Comparison of ENCODE assay signal across 19 mouse cellular contexts in the genomic region with DNA sequence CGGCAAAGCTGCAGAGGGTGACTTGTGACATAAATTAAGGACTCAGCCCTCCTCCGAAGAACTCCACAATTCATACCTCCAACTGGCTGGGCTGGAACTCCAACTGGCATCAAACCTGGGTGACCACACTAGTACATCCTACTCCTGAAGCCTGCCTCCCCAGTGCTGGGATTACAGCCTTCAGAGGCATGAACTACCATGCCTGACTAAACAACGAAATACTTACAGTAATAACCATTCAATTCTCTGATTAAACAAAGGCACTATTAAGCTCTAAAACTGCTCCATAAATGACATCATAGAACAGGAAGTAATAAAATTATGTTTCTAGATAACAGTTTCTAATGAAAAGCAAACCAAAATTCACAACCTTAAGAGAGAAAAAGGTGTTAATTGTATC. TPM values are rescaled to one million over a fixed set of nuclear protein-coding genes. Genes with fewer than 3 reads are reported as not detected.
A peak's percentile ranks its signal among the peaks of the same experiment; 100 is the strongest.
DNase-seq lines count a peak whose midpoint lies in the region; ATAC-seq and TF ChIP-seq lines count a peak whose summit lies in the region.
"Had no signal": no experiment of that assay in that cellular context is flagged by ENCODE, and none has a peak within 500 bp of the region (broad histone marks: within the 10 kb centered on the region; RNA-seq: fewer than 3 reads in every experiment).

No protein-coding gene starts in this region.

- no peak for TF ChIP-seq CTCF in G1E (IDR thresholded peaks at IDR 0.05; ENCODE audit: low read depth, low read length)
- TF ChIP-seq CTCF in MEL (IDR thresholded peaks at IDR 0.05 in 2 of 3, conservative IDR thresholded peaks at IDR 0.05 in 1 of 3; ENCODE audit: control insufficient read depth in 1 of 3, insufficient read depth in 1 of 3, low read depth in 2 of 3, low read length in 3 of 3, poor library complexity in 1 of 3, severe bottlenecking in 1 of 3) = no peak
- TF ChIP-seq CTCF in small intestine, adult 2 months (IDR thresholded peaks at IDR 0.05; ENCODE audit: extremely low read depth, insufficient read length, insufficient replicate concordance, low read depth, low read length) = no peak
- TF ChIP-seq CTCF in layer of hippocampus, adult 2 months (conservative IDR thresholded peaks at IDR 0.05) = no peak

- no peak overlapping the region for H3K9ac ChIP-seq in MEL (ENCODE audit: control insufficient read depth, low read depth, low read length, poor library complexity, severe bottlenecking)
- H3K9ac ChIP-seq in intestine, embryonic 16.5 days (ENCODE audit: low read depth, low read length) = no peak overlapping the region
- no peak overlapping the region for H3K9ac ChIP-seq in forebrain, embryonic 12.5 days
- H3K9ac ChIP-seq: embryonic facial prominence, embryonic 12.5 days had no signal

- no peak overlapping the region for H3K4me2 ChIP-seq in intestine, embryonic 16.5 days (ENCODE audit: low read depth, low read length)
- H3K4me2 ChIP-seq in forebrain, embryonic 12.5 days = no peak overlapping the region
- H3K4me2 ChIP-seq: embryonic facial prominence, embryonic 12.5 days had no signal

- peak; percentile 4; the same call in 1 of the 2 replicates for ATAC-seq in G1E (ENCODE audit: extremely low read depth, insufficient number of reproducible peaks, low FRiP score, poor library complexity, severe bottlenecking)
- peak; percentile 68 for ATAC-seq in intestine, embryonic 16.5 days
- ATAC-seq in forebrain, embryonic 12.5 days (ENCODE audit: low FRiP score) = no peak
- ATAC-seq: forebrain, embryonic 14.5 days; forebrain, embryonic 16.5 days had no signal

- 69% methylated on average over 3 of the region's 3 CpGs for WGBS in intestine, embryonic 16.5 days
- 26% methylated on average over 3 of the region's 3 CpGs for WGBS in small intestine, adult 2 months
- 93% methylated on average over 3 of the region's 3 CpGs for WGBS in forebrain, embryonic 12.5 days

- TF ChIP-seq EP300 in MEL (IDR thresholded peaks at IDR 0.05; ENCODE audit: low read depth in 1 of 2, low read length in 2 of 2) = no peak

- H3K36me3 ChIP-seq in G1E (replicated peaks) (peaks cover 50% of the 10 kb centered on the region), MEL (ENCODE audit: control insufficient read depth in 1 of 2, insufficient read depth in 2 of 2, low read length in 2 of 2) (peaks cover 2 to 19% of the 10 kb centered on the region in 2 experiments)
- no peaks in the 10 kb centered on the region for H3K36me3 ChIP-seq in intestine, embryonic 16.5 days (ENCODE audit: control insufficient read depth, insufficient read depth, low read length)
- H3K36me3 ChIP-seq in small intestine, adult 2 months (ENCODE audit: control insufficient read depth, insufficient read depth, low read length) = no peaks in the 10 kb centered on the region
- H3K36me3 ChIP-seq in forebrain, embryonic 12.5 days (replicated peaks) = 0 out of 2 replicates have a peak, but pooled peaks cover 3% of the 10 kb centered on the region
- H3K36me3 ChIP-seq: embryonic facial prominence, embryonic 12.5 days had no signal

- no peak for DNase-seq in G1E (ENCODE audit: low spot score)
- no peak for DNase-seq in MEL (ENCODE audit: low read depth, low spot score)
- DNase-seq in frontal cortex, postnatal 25 days (ENCODE audit: low spot score in 2 of 2) = no peak
- no peak for DNase-seq in layer of hippocampus, adult 2 months (ENCODE audit: low spot score in 2 of 2)
- DNase-seq: adrenal gland, adult 2 months; adrenal gland, postnatal 10 days; adrenal gland, postnatal 36 days; cerebellum, adult 11-12 months; cerebellum, adult 2 months; cerebellum, adult 9-10 months; cerebellum, postnatal 10 days; cerebellum, postnatal 25 days had no signal

- H3K79me2 ChIP-seq in MEL (ENCODE audit: control insufficient read depth, insufficient read depth, low read length, poor library complexity) = peaks cover 59% of the 10 kb centered on the region

- peaks cover 48% of the 10 kb centered on the region for H3K4me1 ChIP-seq in G1E (ENCODE audit: insufficient read depth, low read depth, low read length)
- H3K4me1 ChIP-seq in MEL (ENCODE audit: control insufficient read depth in 1 of 2, insufficient read depth in 2 of 2, low read length in 2 of 2) = peaks cover 2 to 8% of the 10 kb centered on the region in 2 experiments; a peak in 3 of 4 replicates
- H3K4me1 ChIP-seq in intestine, embryonic 16.5 days (ENCODE audit: control insufficient read depth, insufficient read depth, low read length) = peaks cover 11% of the 10 kb centered on the region
- H3K4me1 ChIP-seq in small intestine, adult 2 months (ENCODE audit: control insufficient read depth, insufficient read depth, insufficient read length, low read length) = peaks cover 12% of the 10 kb centered on the region
- peaks cover 2% of the 10 kb centered on the region; the same call in 1 of the 2 replicates for H3K4me1 ChIP-seq in forebrain, embryonic 12.5 days
- H3K4me1 ChIP-seq: embryonic facial prominence, embryonic 10.5 days; embryonic facial prominence, embryonic 12.5 days had no signal

- H3K27ac ChIP-seq in MEL (ENCODE audit: control insufficient read depth, low read depth, low read length) = no peak overlapping the region
- H3K27ac ChIP-seq in intestine, embryonic 16.5 days (ENCODE audit: low read length) = no peak overlapping the region
- peak overlapping the region; percentile 67 for H3K27ac ChIP-seq in small intestine, adult 2 months (ENCODE audit: insufficient read depth, low read depth, low read length)
- H3K27ac ChIP-seq in forebrain, embryonic 12.5 days = no peak overlapping the region
- no peak overlapping the region for H3K27ac ChIP-seq in layer of hippocampus, adult 2 months
- H3K27ac ChIP-seq: embryonic facial prominence, embryonic 10.5 days; embryonic facial prominence, embryonic 12.5 days had no signal

- H3K9me3 ChIP-seq in G1E (replicated peaks) = no peaks in the 10 kb centered on the region
- no peaks in the 10 kb centered on the region for H3K9me3 ChIP-seq in MEL (replicated peaks; ENCODE audit: insufficient read depth, low read length)
- H3K9me3 ChIP-seq in intestine, embryonic 16.5 days (ENCODE audit: control insufficient read depth, low read length) = no peaks in the 10 kb centered on the region
- H3K9me3 ChIP-seq in forebrain, embryonic 12.5 days = no peaks in the 10 kb centered on the region
- H3K9me3 ChIP-seq: embryonic facial prominence, embryonic 10.5 days; embryonic facial prominence, embryonic 12.5 days had no signal

- H3K4me3 ChIP-seq in G1E (ENCODE audit: low read depth, low read length) = no peak overlapping the region
- no peak overlapping the region for H3K4me3 ChIP-seq in MEL (ENCODE audit: control insufficient read depth in 1 of 2, insufficient read depth in 1 of 2, low read depth in 2 of 2, low read length in 2 of 2)
- H3K4me3 ChIP-seq in intestine, embryonic 16.5 days (ENCODE audit: low read length) = no peak overlapping the region
- H3K4me3 ChIP-seq in small intestine, adult 2 months (ENCODE audit: low read depth, low read length) = no peak overlapping the region
- no peak overlapping the region for H3K4me3 ChIP-seq in forebrain, embryonic 12.5 days (replicated peaks)
- no peak overlapping the region for H3K4me3 ChIP-seq in layer of hippocampus, adult 2 months
- H3K4me3 ChIP-seq: embryonic facial prominence, embryonic 10.5 days; embryonic facial prominence, embryonic 12.5 days had no signal

- no peak for TF ChIP-seq POLR2A in MEL (IDR thresholded peaks at IDR 0.05; ENCODE audit: control insufficient read depth in 1 of 2, insufficient read depth in 1 of 2, low read depth in 1 of 2, low read length in 2 of 2, poor library complexity in 1 of 2)
- TF ChIP-seq POLR2A in small intestine, adult 2 months (IDR thresholded peaks at IDR 0.05; ENCODE audit: low read depth, low read length) = no peak

- TF ChIP-seq RAD21 in MEL (IDR thresholded peaks at IDR 0.05; ENCODE audit: low read depth, low read length) = no peak

- H3K27me3 ChIP-seq in G1E (ENCODE audit: insufficient read depth, low read length) = no peaks in the 10 kb centered on the region
- no peaks in the 10 kb centered on the region for H3K27me3 ChIP-seq in MEL (ENCODE audit: control insufficient read depth in 1 of 2, insufficient read depth in 2 of 2, low read length in 2 of 2)
- no peaks in the 10 kb centered on the region for H3K27me3 ChIP-seq in intestine, embryonic 16.5 days (replicated peaks; ENCODE audit: control insufficient read depth, insufficient read depth, low read length)
- no peaks in the 10 kb centered on the region for H3K27me3 ChIP-seq in small intestine, adult 2 months (ENCODE audit: control insufficient read depth, insufficient read depth, low read length)
- no peaks in the 10 kb centered on the region for H3K27me3 ChIP-seq in forebrain, embryonic 12.5 days
- H3K27me3 ChIP-seq: embryonic facial prominence, embryonic 12.5 days had no signal

TF ChIP-seq in MEL, 35 proteins besides CTCF, POLR2A, EP300 and RAD21 (continues in another document):
- TF ChIP-seq JUND (IDR thresholded peaks at IDR 0.05; ENCODE audit: low read depth, low read length) (no peak), GATA1 (IDR thresholded peaks at IDR 0.05; ENCODE audit: low read depth, low read length) (peak; percentile 23; the same call in 1 of the 2 replicates), KAT2A (conservative IDR thresholded peaks at IDR 0.05; ENCODE audit: low read depth, low read length) (no peak), TAL1 (IDR thresholded peaks at IDR 0.05; ENCODE audit: low read length) (no peak), NELFE (IDR thresholded peaks at IDR 0.05; ENCODE audit: low read depth, low read length) (no peak)

RNA-seq across cellular contexts. Expression of a gene that starts 13.5 kb away (rescaled TPM):
- 286 and 322 TPM in 2 replicates for total RNA-seq in G1E (2014; fragmentation: Nextera tagmentation)
- 61.7 and 85.4 TPM in 2 replicates for total RNA-seq in G1E (2017)
- 255 and 271 TPM in 2 replicates for polyA plus RNA-seq in G1E (2012)
- 60.2 and 61.6 TPM in 2 replicates for total RNA-seq in MEL (2012; rRNA removed)
- polyA plus RNA-seq in MEL (2012; ENCODE audit: insufficient read depth in 1 of 2, insufficient read length in 2 of 2, low read depth in 1 of 2, low replicate concordance in 2 of 2, missing spikeins in 1 of 2) = 100 to 1,000 TPM in 1 of 2 experiments, 10 to 100 TPM in 1; 45.7 to 229 TPM
- 346 and 352 TPM in 2 replicates for polyA plus RNA-seq in intestine, embryonic 16.5 days (2015; fragmentation: Nextera tagmentation; extraction: Ambion mirVana)
- 140 and 226 TPM in 2 replicates for polyA plus RNA-seq in small intestine, adult 2 months (2012; rRNA removed)
- polyA plus RNA-seq in forebrain, embryonic 12.5 days (2016; fragmentation: Nextera tagmentation; extraction: Ambion mirVana) = 208 and 214 TPM in 2 replicates
- total RNA-seq in layer of hippocampus, adult 2 months (2021) = 100 to 1,000 TPM; 156 to 166 TPM

RNA-seq across cellular contexts. Expression of a gene that starts 22.0 kb away (rescaled TPM):
- total RNA-seq in G1E (2014; fragmentation: Nextera tagmentation) = 126 TPM in 2 replicates
- total RNA-seq in G1E (2017) = 59.1 and 62.9 TPM in 2 replicates
- 30.3 and 30.5 TPM in 2 replicates for polyA plus RNA-seq in G1E (2012)
- 19.0 and 23.4 TPM in 2 replicates for total RNA-seq in MEL (2012; rRNA removed)
- 10 to 100 TPM in 1 of 2 experiments, not detected in 1; 32.2 TPM for polyA plus RNA-seq in MEL (2012; ENCODE audit: insufficient read depth in 1 of 2, insufficient read length in 2 of 2, low read depth in 1 of 2, low replicate concordance in 2 of 2, missing spikeins in 1 of 2)
- polyA plus RNA-seq in intestine, embryonic 16.5 days (2015; fragmentation: Nextera tagmentation; extraction: Ambion mirVana) = 13.2 and 15.9 TPM in 2 replicates
- polyA plus RNA-seq in small intestine, adult 2 months (2012; rRNA removed) = 7.4 and 11.1 TPM in 2 replicates
- 23.7 and 24.5 TPM in 2 replicates for polyA plus RNA-seq in forebrain, embryonic 12.5 days (2016; fragmentation: Nextera tagmentation; extraction: Ambion mirVana)
- total RNA-seq in layer of hippocampus, adult 2 months (2021) = 10 to 100 TPM; 34.2 to 35.5 TPM
